Mouse (Mus musculus) midbrain, embryonic 16.5 days (tissue): ENCODE data around the gene Col1a2. TPM values are rescaled to one million over a fixed set of nuclear protein-coding genes. Genes with fewer than 3 reads are reported as not detected.

Experiments
- ATAC-seq: fragments of 200-750 bp; cut with Nextera tagmentation; 2 replicates; pipeline ENCODE4 v1.8.0; 2017; ENCODE audit warnings: moderate TSS enrichment
- H3K27ac ChIP-seq: fragments of 300-500 bp; sonication (generic); 2 replicates; pipeline ENCODE4 v1.5.1; 2014; ENCODE audit warnings: mild to moderate bottlenecking, low read length, mixed read lengths
- H3K27me3 ChIP-seq: fragments of 300-500 bp; sonication (generic); 2 replicates; pipeline ENCODE4 v1.6.1; 2014; ENCODE audit warnings: low read depth, low read length, mixed read lengths; ENCODE audit not compliant: control insufficient read depth, insufficient read depth
- H3K36me3 ChIP-seq: fragments of 300-500 bp; sonication (generic); 2 replicates; pipeline ENCODE4 v1.6.1; 2014; ENCODE audit warnings: mild to moderate bottlenecking, low read length, moderate library complexity, mixed read lengths; ENCODE audit not compliant: control insufficient read depth, insufficient read depth
- H3K4me1 ChIP-seq: fragments of 300-500 bp; sonication (generic); 2 replicates; pipeline ENCODE4 v1.6.1; 2014; ENCODE audit warnings: mild to moderate bottlenecking, low read length, mixed read lengths; ENCODE audit not compliant: control insufficient read depth, insufficient read depth
- H3K4me2 ChIP-seq: fragments of 300-500 bp; sonication (generic); 2 replicates; pipeline ENCODE4 v1.6.1; 2014; ENCODE audit warnings: mild to moderate bottlenecking, low read length, mixed read lengths
- H3K4me3 ChIP-seq: fragments of 300-500 bp; sonication (generic); 2 replicates; pipeline ENCODE4 v1.5.1; 2014; ENCODE audit warnings: low read depth, mild to moderate bottlenecking, low read length, moderate library complexity, mixed read lengths
- H3K9ac ChIP-seq: fragments of 300-500 bp; sonication (generic); 2 replicates; pipeline ENCODE4 v1.6.1; 2014; ENCODE audit warnings: low read depth, low read length, mixed read lengths
- H3K9me3 ChIP-seq: fragments of 300-500 bp; sonication (generic); replicated peaks from 2 replicates; pipeline ENCODE4 v1.6.1; 2014; ENCODE audit warnings: mild to moderate bottlenecking, low read length, mixed read lengths; ENCODE audit not compliant: control insufficient read depth, poor library complexity, severe bottlenecking
- WGBS: fragments of 180-500 bp; shearing (Covaris S2); extraction: QIAGEN DNeasy Blood & Tissue Kit; methylation state at CpG from one replicate; pipeline ENCODE4 v1.1.7; 2014; 5-methylcytosine and 5-hydroxymethylcytosine counted together
- polyA plus RNA-seq: library from polyadenylated mRNA; unstranded; fragments of >200 nt; fragmentation: Nextera tagmentation; extraction: Ambion mirVana; gene quantifications from 2 replicates; pipeline ENCODE4 v1.2.1, GENCODE M21; 2015

Gene Col1a2
- polyA plus RNA-seq, 1 experiment from 2014 or later = 78.9 TPM

DNA sequence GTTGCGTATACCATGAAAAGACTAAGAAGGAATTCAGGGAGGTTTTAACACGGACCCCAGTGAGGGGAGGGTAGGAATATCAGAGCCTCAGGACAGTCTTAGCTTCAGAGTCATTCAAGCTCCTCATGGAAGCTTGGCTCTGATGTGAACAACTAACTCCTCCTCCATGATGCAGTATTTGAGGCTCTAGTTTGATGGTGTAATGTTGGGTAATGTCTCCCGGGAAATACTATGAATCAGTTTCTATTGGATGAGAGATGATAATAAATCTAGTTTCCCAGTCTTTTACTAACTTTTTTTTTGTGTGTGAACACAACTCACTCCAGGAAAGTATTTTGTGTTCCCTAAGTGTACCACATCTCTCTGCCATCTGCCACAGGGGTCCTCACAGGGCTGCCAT, 84.1 kb downstream of the Col1a2 start:
- Histone ChIP-seq H3K27ac (no peak overlapping the region), H3K9ac (no peak overlapping the region), H3K27me3 (no peaks in the 10 kb centered on the region), H3K4me2 (no peak overlapping the region), H3K4me3 (no peak overlapping the region), H3K9me3 (no peaks in the 10 kb centered on the region), H3K36me3 (no peaks in the 10 kb centered on the region), H3K4me1 (no peaks in the 10 kb centered on the region)
- 97% methylated on average over 3 of the region's 3 CpGs for WGBS
- no peak for ATAC-seq

DNA sequence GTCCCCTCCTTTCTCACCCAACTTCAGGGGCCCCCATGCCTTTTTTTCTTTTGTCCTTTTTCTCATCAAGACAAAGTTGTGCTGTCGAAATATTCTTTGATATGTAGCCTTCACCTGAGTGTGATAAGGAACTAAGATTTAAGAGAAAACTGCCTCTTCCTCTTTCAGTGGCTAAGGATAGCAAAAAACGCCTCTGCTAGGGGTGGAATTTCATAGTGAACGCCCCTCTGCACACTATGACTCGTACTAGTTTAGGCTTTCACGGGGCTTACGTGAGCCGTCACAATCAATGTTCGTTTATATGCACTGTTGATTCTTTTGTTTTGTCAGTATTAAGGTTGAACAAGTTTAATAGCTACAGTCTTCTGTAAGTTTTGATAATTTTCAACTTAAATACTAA, 85.5 kb downstream of the Col1a2 start:
- no peaks in the 10 kb centered on the region for H3K9me3 ChIP-seq
- WGBS = 72% methylated on average over 8 of the region's 8 CpGs

More for the DNA sequence above, 85.5 kb downstream of the Col1a2 start:
- H3K4me3 ChIP-seq = no peak overlapping the region
- H3K4me1 ChIP-seq = no peaks in the 10 kb centered on the region
- H3K27me3 ChIP-seq = no peaks in the 10 kb centered on the region
- no peak overlapping the region for H3K9ac ChIP-seq
- no peak overlapping the region for H3K27ac ChIP-seq
- H3K36me3 ChIP-seq = no peaks in the 10 kb centered on the region
- no peak for ATAC-seq
- no peak overlapping the region for H3K4me2 ChIP-seq

Other genes starting within 250 kb of the Col1a2 start
- 48.6 and 49.4 TPM in 2 replicates for gene Casd1, start 96.0 kb downstream of the Col1a2 start, polyA plus RNA-seq
- 61.4 and 65.8 TPM in 2 replicates for gene Sgce, start 242.4 kb downstream of the Col1a2 start, polyA plus RNA-seq
- gene Peg10, start 242.5 kb downstream of the Col1a2 start, polyA plus RNA-seq = 6.3 and 7.9 TPM in 2 replicates